Mouse (Mus musculus) heart, adult 8-10 months (tissue): ENCODE data around the gene Grin2d. TPM values are rescaled to one million over a fixed set of nuclear protein-coding genes. Genes with fewer than 3 reads are reported as not detected.
A peak's percentile ranks its signal among the peaks of the same experiment; 100 is the strongest.

ENCODE experiments used
- DNase-seq: peaks from one replicate; pipeline ENCODE4 v3.0.0; 2022; ENCODE audit warnings: low spot score
- total RNA-seq, 4 experiments: library from RNA; stranded (reverse); gene quantifications; 2 replicates each; pipeline ENCODE4 v1.2.4; 2022

Grin2d gene
- total RNA-seq, 4 experiments from 2014 or later = 1.1 to 2.2 (median 1.3) TPM

- no peak for DNase-seq
These were observed 19.1 kb upstream of the Grin2d start for GRCm38 (mm10) chr7:45897258-45897757.

- DNase-seq = peak; percentile 97
These were observed 18.5 kb upstream of the Grin2d start, which contains the start of the genes Syngr4 and Tmem143 for GRCm38 (mm10) chr7:45896517-45897257. Gene Syngr4, minus strand, starts transcription at chr7:45896714. Gene Tmem143, plus strand, starts transcription at chr7:45896941.

- DNase-seq = no peak
These were observed 17.8 kb upstream of the Grin2d start for GRCm38 (mm10) chr7:45895931-45896516.

- DNase-seq = no peak
These were observed 14.5 kb upstream of the Grin2d start for GRCm38 (mm10) chr7:45892651-45893050.

GRCm38 (mm10) chr7:45887246-45887645 is 9.1 kb upstream of the Grin2d start:
- DNase-seq = no peak

GRCm38 (mm10) chr7:45881011-45881410 is 2.8 kb upstream of the Grin2d start:
- no peak for DNase-seq

- DNase-seq = no peak
These were observed 2.4 kb upstream of the Grin2d start for GRCm38 (mm10) chr7:45880531-45880930.

GRCm38 (mm10) chr7:45876895-45877294 is 1.3 kb downstream of the Grin2d start:
- DNase-seq = no peak

- peak; percentile 52 for DNase-seq
These were observed 4.9 kb downstream of the Grin2d start for GRCm38 (mm10) chr7:45873061-45873947.

- peak; percentile 89 for DNase-seq
These were observed 5.6 kb downstream of the Grin2d start, which contains the start of gene Kdelr1 for GRCm38 (mm10) chr7:45872624-45873023. Gene Kdelr1, plus strand, starts transcription at chr7:45872772.

- no peak for DNase-seq
These were observed 7.7 kb downstream of the Grin2d start for GRCm38 (mm10) chr7:45870282-45871058.

- DNase-seq = no peak
These were observed 8.4 kb downstream of the Grin2d start for GRCm38 (mm10) chr7:45869787-45870186.

GRCm38 (mm10) chr7:45869107-45869670 is 9.0 kb downstream of the Grin2d start:
- DNase-seq = no peak

- DNase-seq = no peak
These were observed 10.3 kb downstream of the Grin2d start for GRCm38 (mm10) chr7:45867871-45868270.

GRCm38 (mm10) chr7:45865925-45866910 is 12.0 kb downstream of the Grin2d start:
- DNase-seq = peak; percentile 87

GRCm38 (mm10) chr7:45864435-45864834 is 13.7 kb downstream of the Grin2d start:
- no peak for DNase-seq

- DNase-seq = no peak
These were observed 15.4 kb downstream of the Grin2d start for GRCm38 (mm10) chr7:45862804-45863203.

- DNase-seq = no peak
These were observed 19.2 kb downstream of the Grin2d start for GRCm38 (mm10) chr7:45859008-45859407.
